Mouse (Mus musculus): ENCODE results near the gene Fbxl20. TPM values are rescaled to one million over a fixed set of nuclear protein-coding genes. Genes with fewer than 3 reads are reported as not detected.
"Not testable (repeated sequence)": the region's sequence is repeated elsewhere in the genome, so short reads cannot be mapped to it uniquely, and the experiment has no call there.

Gene Fbxl20
- total RNA-seq (2021) = 10 to 100 TPM; 31.8 to 42.9 TPM
- long read RNA-seq, experiment 1, full-length matches to known transcripts = 15 of 20 reads
- long read RNA-seq, experiment 1, partial matches to known transcripts = 3 of 20 reads
- long read RNA-seq, experiment 1, other reads (novel, unspliced or antisense) = 2 of 20 reads
- long read RNA-seq, experiment 2, full-length matches to known transcripts = 4 of 10 reads
- long read RNA-seq, experiment 2, partial matches to known transcripts = 1 of 10 reads
- long read RNA-seq, experiment 2, other reads (novel, unspliced or antisense) = 5 of 10 reads

GRCm38 (mm10) chr11:98149786-98150624 lies at the start of gene Fbxl20:
Gene Fbxl20, minus strand, starts transcription at chr11:98150403.
- peak; percentile 95 to 96 for DNase-seq

DNA sequence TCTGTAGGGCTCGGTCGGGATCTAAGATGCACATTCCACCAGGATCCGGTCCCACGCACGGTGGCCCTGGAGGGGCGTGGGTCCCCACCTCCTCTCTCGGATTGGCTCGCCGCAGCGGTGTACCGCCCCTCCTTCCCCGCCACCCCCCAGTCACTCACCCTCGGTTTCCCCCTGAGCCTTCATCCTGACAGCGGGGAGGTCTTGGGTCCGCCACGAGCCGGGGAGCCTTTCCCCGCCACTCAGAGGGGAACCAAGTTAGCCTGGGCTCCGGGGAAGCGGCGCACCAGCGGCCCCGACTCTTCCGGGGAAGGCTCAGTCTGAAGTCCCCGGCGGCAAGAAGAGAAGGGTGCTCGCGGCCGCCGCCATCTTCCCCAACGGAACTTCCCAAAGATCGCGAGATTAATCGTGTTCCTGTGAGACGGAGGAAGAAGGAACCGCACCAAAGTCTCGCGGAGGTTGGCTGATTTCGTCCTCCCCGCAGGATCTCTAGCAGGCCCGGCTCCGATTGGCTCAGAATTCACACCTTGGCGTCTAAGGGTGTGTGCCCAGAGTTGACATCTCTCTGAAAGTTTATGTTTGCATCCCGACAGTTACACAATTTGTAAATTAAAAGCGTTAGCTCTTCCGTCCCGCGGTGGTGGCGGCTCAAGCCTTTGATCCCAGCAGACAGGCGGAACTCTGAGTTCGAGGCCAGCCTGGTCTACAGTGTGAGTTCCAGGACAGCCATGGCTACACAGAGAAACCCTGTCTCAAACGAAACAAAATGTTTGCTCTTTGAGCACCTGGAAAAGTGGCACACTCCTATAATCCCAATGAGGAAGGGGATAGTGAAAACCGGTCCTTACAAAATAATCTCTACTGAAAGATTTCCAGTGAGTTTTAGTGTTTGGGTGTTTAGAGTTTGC lies 43.0 kb upstream of the Fbxl20 start, which contains the start of gene Med1:
Gene Med1, minus strand, starts transcription at position 393 of the 905 bp plus-strand sequence.
- DNase-seq = peak; percentile 92 to 93

DNA sequence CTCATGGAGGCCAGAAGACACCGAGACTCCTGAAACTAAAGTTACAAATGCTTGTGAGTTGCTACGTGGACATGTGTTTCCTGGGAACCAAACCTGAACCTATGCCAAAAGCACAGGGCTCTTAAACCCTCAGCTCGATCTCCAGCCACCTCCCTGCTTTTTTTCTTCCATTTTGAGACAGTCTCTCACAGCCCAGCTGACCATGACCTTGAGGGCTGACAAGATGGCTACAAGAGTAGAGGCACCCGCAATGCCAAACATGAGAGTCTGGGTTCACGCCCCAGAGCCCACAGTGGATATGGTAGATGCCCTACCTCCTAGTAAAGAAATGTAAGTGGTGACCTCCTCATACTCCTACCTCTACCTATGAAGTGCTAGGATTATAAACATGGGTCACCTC lies 40.6 kb upstream of the Fbxl20 start:
- DNase-seq = peak; percentile 14 to 30

DNA sequence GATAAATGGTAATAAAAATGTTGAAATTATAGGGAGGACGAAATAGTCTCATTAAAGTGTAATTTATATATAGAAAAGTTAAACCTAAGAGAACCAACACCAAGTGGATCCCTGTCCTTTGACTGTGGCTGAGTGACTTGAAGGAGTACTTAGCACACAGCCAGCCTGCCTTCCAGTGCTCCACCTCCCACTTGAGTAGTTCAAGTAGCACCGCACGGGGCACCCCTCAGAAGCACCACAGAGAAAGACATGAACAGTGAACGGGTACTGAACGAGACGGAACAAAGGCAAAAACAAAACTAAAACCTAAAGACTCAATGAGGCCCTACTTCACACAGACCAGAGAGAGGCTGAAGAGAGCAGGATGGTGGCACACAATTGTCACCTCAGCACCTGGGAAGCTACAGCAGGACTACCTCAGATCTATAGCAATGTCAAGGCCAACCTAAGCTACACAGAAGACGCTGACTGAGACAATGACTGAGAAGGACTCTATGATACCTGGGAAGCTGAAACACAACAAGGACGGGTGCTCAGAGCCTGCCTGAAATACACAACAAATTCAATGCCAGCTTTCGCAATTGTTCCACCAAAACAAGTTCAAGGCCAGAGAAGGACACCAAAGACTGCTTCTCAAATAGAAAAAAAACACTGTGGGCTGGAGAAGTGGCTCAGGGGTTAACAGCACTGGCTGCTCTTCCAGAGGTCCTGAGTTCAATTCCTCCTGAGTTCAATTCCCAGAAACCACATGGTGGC lies 37.6 kb upstream of the Fbxl20 start:
- peak; percentile 28 to 35 for DNase-seq

DNA sequence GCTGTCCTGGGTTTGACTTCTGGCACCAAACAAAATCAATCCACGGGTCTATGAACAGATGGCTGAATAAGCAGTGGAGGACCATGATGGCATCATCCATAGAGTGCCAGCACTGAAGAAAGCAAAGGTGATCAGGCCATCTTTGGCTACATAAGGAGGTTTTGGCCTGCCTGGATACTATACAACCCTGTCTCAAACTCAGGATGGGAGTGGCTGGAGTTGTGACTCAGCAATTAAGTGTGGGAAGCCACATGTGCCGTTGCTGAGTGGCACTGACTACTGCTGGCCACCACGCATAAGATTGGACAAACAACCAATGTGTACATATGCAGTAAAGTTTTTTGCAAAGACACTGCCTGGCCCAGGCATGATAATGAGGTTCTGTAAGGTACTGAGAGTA lies 31.9 kb upstream of the Fbxl20 start:
- DNase-seq = not testable (repeated sequence)

- DNase-seq = no peak
Measured at GRCm38 (mm10) chr11:98168400-98168799, 18.2 kb upstream of the Fbxl20 start.

DNA sequence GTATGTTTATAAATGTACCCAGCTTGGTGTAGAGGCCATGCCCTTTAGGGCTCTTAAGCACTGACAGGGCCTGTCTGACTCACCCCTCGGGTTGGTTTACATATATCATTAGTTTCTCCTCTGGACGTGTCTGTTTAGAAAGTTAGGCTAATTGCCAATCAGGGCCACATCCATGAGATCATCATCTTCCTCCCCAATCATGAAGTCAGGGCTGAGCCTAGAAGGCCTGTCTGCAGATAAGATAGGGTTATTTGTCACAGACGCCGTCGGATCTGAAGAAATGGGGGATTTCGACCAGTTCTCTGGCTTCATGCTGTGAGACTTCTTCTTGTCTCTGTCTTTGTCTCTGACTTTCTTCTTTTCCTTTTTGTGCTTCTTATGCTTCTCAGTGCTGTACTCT lies 4.9 kb upstream of the Fbxl20 start:
- peak in 1 of 2 experiments; percentile 22 for DNase-seq

DNA sequence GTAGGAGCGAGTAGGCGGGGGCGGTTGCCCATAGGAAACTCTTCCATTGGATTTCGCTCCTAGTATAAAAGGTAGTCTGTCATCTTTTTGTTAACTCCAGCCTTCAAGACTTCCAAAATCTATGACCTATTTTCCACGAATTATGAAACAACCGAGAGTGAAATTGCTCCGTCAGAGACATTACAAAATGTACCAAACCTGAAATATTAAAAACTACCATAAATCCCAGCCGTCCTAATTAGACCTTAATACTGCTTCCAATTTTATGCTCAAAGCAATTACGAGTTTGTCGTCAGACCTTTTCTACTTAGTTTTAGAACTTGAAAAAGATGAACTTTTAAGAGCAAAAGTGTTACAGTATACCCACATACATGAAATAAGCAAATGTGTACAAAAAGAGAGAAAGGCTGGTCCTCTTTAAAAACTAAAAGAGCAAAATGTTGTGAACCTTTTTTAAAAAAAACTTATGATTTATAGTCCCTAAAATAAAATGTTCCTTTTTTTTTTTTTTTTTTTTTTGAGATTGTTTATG lies 488 bp upstream of the Fbxl20 start:
- DNase-seq = no peak

DNA sequence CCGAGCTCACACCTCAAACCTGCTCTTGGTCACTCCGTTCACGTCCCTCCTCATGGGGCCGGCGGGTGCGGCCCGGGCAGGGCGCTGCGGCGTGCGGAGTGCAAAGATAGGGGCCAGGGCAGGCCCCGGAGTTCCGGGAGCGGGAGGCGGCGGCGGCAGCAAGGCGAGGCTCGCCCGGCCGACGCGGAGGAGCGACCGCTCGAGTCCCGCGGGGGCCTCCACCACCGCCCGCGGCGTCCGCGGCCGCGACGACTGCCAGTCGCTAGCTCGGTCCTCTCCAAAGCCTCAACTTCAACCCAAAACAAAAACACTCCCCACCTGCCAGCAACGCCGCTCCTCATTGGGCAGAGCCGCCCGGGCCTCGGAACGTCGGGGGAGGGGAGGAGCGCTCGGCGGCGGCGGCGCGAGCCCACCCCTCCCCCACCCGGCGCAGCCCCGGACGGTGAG lies 876 bp downstream of the Fbxl20 start:
- DNase-seq = peak; percentile 96 to 97

GRCm38 (mm10) chr11:98148551-98149301 lies 1.5 kb downstream of the Fbxl20 start:
- DNase-seq = peak; percentile 57 to 65

DNA sequence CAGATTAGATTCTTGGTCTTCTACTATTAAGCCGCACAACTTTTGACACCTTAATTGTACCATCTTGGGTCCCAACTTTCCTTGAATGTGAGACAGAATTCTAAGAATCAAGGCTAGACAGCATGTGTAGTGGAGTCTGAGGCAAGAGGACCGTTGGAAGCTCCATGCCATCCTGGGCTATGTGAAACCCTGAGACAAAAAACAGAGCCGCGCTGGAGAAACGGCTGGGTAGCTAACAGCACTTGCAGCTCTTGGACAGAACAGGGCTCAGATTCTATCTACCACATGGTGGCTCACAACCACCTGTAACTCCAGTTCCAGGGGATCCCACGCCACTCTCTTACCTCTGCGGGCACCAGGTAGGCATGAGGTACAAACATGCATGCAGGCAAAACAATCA lies 4.3 kb downstream of the Fbxl20 start:
- DNase-seq = no peak

GRCm38 (mm10) chr11:98142545-98142944 lies 7.7 kb downstream of the Fbxl20 start:
- no peak for DNase-seq

DNA sequence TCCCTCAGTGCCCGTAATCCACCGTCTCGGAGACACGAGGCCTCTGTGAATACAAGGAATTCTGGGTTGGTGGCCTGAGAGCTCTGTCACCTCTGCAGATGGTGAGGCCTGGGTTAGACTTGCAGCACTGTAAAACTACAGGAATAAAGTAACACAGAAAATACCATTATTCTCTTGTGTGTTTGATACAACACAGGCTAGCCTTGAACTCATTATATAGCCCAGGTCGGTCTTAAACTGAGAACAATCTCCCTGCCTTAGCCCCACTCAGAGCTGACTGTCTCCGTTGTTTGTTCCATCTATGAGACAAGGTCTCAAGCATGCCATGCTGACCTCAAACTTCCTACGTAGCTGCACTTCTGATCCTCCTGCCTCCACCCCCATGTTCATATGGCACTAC lies 11.3 kb downstream of the Fbxl20 start:
- no peak for DNase-seq

DNA sequence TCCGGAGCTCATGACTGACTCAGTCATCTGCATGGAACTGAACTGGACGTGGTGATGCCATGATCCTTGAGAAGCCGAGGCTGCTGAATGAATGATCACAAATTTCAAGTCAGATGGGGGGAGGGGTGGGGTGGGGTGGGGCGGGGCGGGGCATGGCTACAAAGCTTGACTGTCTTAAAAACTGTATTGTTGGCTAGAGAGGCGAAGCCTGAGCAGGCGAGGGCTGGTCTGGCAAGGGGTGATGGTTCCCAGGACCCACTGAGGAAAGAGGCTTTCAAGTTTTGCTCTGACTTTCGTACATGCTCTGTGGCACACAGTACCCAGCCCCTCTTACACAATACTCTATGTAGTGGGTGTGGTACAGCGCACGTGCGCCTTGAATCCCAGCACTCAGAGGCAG lies 12.4 kb downstream of the Fbxl20 start:
- DNase-seq = no peak

- DNase-seq = peak; percentile 34 to 45
Measured at GRCm38 (mm10) chr11:98134951-98135350, 15.3 kb downstream of the Fbxl20 start.

- no peak for DNase-seq
Measured at GRCm38 (mm10) chr11:98123424-98123823, 26.8 kb downstream of the Fbxl20 start.

- no peak for DNase-seq
Measured at GRCm38 (mm10) chr11:98114363-98114762, 35.8 kb downstream of the Fbxl20 start.

DNA sequence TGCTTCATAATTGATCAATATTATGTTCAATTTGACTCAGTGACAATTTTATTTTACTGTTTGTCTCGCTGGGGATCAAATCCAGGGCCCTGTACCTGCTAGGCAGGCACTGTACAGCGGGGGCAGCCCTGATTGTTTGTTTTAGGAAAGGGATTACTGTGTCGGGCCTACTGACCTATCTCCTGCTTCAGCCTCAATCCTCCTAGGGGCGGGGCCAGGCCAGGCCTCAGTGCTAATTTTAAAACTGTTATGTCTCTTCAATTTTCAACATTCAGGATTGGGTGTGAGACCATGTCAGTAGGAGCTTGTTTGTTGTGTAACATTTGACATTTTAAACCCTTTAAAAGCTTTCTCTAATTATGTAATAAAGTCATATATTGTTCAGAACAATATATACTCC lies 36.7 kb downstream of the Fbxl20 start:
- no peak for DNase-seq

DNA sequence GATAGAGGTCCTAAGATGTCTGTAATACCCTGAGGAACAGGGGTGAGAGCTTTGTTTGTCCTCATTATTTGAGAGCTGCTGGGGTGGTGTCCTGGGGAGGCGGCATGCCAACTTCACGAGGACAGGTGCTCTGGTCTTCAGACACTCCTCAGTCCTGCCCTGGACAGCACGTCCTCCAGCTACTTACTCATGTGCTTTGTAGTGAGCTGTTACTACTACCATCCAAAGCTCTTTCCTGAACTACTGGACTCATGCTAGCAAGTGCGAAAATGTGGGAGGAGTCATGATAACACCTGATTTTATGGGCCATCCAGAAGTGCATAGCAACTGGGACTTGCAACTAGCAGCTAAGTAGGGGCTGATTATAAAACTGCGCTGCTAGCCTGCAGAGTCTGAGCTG lies 40.5 kb downstream of the Fbxl20 start:
- no peak for DNase-seq

GRCm38 (mm10) chr11:98101332-98101731 lies 48.9 kb downstream of the Fbxl20 start:
- no peak for DNase-seq
